Mouse (Mus musculus): Measurements from ENCODE around the gene Bag5. TPM values are rescaled to one million over a fixed set of nuclear protein-coding genes. Genes with fewer than 3 reads are reported as not detected.
A peak's percentile ranks its signal among the peaks of the same experiment; 100 is the strongest.

The Bag5 gene
- polyA plus RNA-seq, 1 experiment from 2014 or later = 52.6 TPM

- Histone ChIP-seq H3K27ac (no peak overlapping the region), H3K27me3 (ENCODE audit: low read depth, poor library complexity, severe bottlenecking) (peaks cover 51% of the 10 kb centered on the region), H3K36me3 (peaks cover 10% of the 10 kb centered on the region), H3K4me3 (no peak overlapping the region), H3K4me1 (peaks cover 43% of the 10 kb centered on the region), H3K9me3 (replicated peaks) (no peaks in the 10 kb centered on the region)
- DNase-seq (ENCODE audit: low spot score) = no peak
- 78% methylated on average over 6 of the region's 6 CpGs for WGBS
These were observed 37.1 kb downstream of the Bag5 start for GRCm38 (mm10) chr12:111675797-111676580.

GRCm38 (mm10) chr12:111674850-111675486, 38.1 kb downstream of the Bag5 start:
- Histone ChIP-seq H3K4me3 (no peak overlapping the region), H3K36me3 (0 out of 2 replicates have a peak, but pooled peaks cover under 1% of the 10 kb centered on the region), H3K9me3 (replicated peaks) (no peaks in the 10 kb centered on the region), H3K4me1 (peaks cover 54% of the 10 kb centered on the region), H3K27me3 (ENCODE audit: low read depth, poor library complexity, severe bottlenecking) (peaks cover 61% of the 10 kb centered on the region), H3K27ac (no peak overlapping the region)
- DNase-seq (ENCODE audit: low spot score) = no peak
- whole genome bisulfite sequencing = 78% methylated on average over 2 of the region's 2 CpGs

GRCm38 (mm10) chr12:111672581-111672980, 40.5 kb downstream of the Bag5 start:
- Histone ChIP-seq H3K27ac (peak overlapping the region; percentile 63), H3K4me3 (peak overlapping the region; percentile 58), H3K4me1 (peaks cover 55% of the 10 kb centered on the region), H3K27me3 (ENCODE audit: low read depth, poor library complexity, severe bottlenecking) (peaks cover 76% of the 10 kb centered on the region), H3K36me3 (no peaks in the 10 kb centered on the region), H3K9me3 (replicated peaks) (no peaks in the 10 kb centered on the region)
- 14% methylated on average over 12 of the region's 12 CpGs for WGBS
- no peak for DNase-seq (ENCODE audit: low spot score)

GRCm38 (mm10) chr12:111672176-111672575, 40.9 kb downstream of the Bag5 start, which contains the start of gene Ckb:
Ckb (minus strand) TSS chr12:111672338.
- H3K27me3 ChIP-seq (ENCODE audit: low read depth, poor library complexity, severe bottlenecking) = peaks cover 76% of the 10 kb centered on the region
- H3K9me3 ChIP-seq (replicated peaks) = no peaks in the 10 kb centered on the region
- DNase-seq (ENCODE audit: low spot score) = peak; percentile 80
- peak within 1 kb of the TSS; percentile 63 for H3K27ac ChIP-seq
- under 1% methylated on average over 31 of the region's 31 CpGs for WGBS
- H3K4me1 ChIP-seq = peaks cover 51% of the 10 kb centered on the region
- H3K36me3 ChIP-seq = no peaks in the 10 kb centered on the region
- peak within 1 kb of the TSS; percentile 58 for H3K4me3 ChIP-seq

GRCm38 (mm10) chr12:111671431-111671902, 41.6 kb downstream of the Bag5 start:
- peaks cover 48% of the 10 kb centered on the region for H3K4me1 ChIP-seq
- DNase-seq (ENCODE audit: low spot score) = peak; percentile 68
- H3K27ac ChIP-seq = peak overlapping the region; percentile 63; the same call in 1 of the 2 replicates
- H3K27me3 ChIP-seq (ENCODE audit: low read depth, poor library complexity, severe bottlenecking) = peaks cover 76% of the 10 kb centered on the region
- H3K36me3 ChIP-seq = no peaks in the 10 kb centered on the region
- H3K4me3 ChIP-seq = peak overlapping the region; percentile 58
- no peaks in the 10 kb centered on the region for H3K9me3 ChIP-seq (replicated peaks)
- under 1% methylated on average over 34 of the region's 34 CpGs for WGBS

GRCm38 (mm10) chr12:111670976-111671375, 42.1 kb downstream of the Bag5 start:
- DNase-seq (ENCODE audit: low spot score) = peak; percentile 60
- H3K9me3 ChIP-seq (replicated peaks) = no peaks in the 10 kb centered on the region
- WGBS = 1% methylated on average over 35 of the region's 35 CpGs
- no peaks in the 10 kb centered on the region for H3K36me3 ChIP-seq
- no peak overlapping the region for H3K27ac ChIP-seq
- H3K4me1 ChIP-seq = peaks cover 48% of the 10 kb centered on the region
- H3K4me3 ChIP-seq = peak overlapping the region; percentile 58
- peaks cover 74% of the 10 kb centered on the region for H3K27me3 ChIP-seq (ENCODE audit: low read depth, poor library complexity, severe bottlenecking)

GRCm38 (mm10) chr12:111670371-111670971, 42.6 kb downstream of the Bag5 start:
- Histone ChIP-seq H3K27me3 (ENCODE audit: low read depth, poor library complexity, severe bottlenecking) (peaks cover 69% of the 10 kb centered on the region), H3K36me3 (no peaks in the 10 kb centered on the region), H3K9me3 (replicated peaks) (no peaks in the 10 kb centered on the region), H3K4me1 (peaks cover 48% of the 10 kb centered on the region), H3K4me3 (peak overlapping the region; percentile 58), H3K27ac (no peak overlapping the region)
- WGBS = 2% methylated on average over 28 of the region's 29 CpGs
- DNase-seq (ENCODE audit: low spot score) = no peak

- Histone ChIP-seq H3K4me3 (peak overlapping the region; percentile 58), H3K27me3 (ENCODE audit: low read depth, poor library complexity, severe bottlenecking) (peaks cover 64% of the 10 kb centered on the region), H3K9me3 (replicated peaks) (no peaks in the 10 kb centered on the region), H3K36me3 (no peaks in the 10 kb centered on the region), H3K27ac (no peak overlapping the region), H3K4me1 (peaks cover 48% of the 10 kb centered on the region)
- DNase-seq (ENCODE audit: low spot score) = no peak
- 51% methylated on average over 8 of the region's 8 CpGs for WGBS
These were observed 43.1 kb downstream of the Bag5 start for GRCm38 (mm10) chr12:111669961-111670360.

- Histone ChIP-seq H3K27me3 (ENCODE audit: low read depth, poor library complexity, severe bottlenecking) (peaks cover 57% of the 10 kb centered on the region), H3K9me3 (replicated peaks) (no peaks in the 10 kb centered on the region), H3K27ac (peak overlapping the region; percentile 67), H3K4me3 (peak overlapping the region; percentile 42), H3K36me3 (0 out of 2 replicates have a peak, but pooled peaks cover 2% of the 10 kb centered on the region), H3K4me1 (peaks cover 51% of the 10 kb centered on the region)
- no peak for DNase-seq (ENCODE audit: low spot score)
- WGBS = 64% methylated on average over 23 of the region's 23 CpGs
These were observed 43.9 kb downstream of the Bag5 start for GRCm38 (mm10) chr12:111669000-111669788.

- no peaks in the 10 kb centered on the region for H3K9me3 ChIP-seq (replicated peaks)
- H3K4me1 ChIP-seq = peaks cover 58% of the 10 kb centered on the region
- peak overlapping the region; percentile 42 for H3K4me3 ChIP-seq
- H3K36me3 ChIP-seq = peaks cover 5% of the 10 kb centered on the region; the same call in 1 of the 2 replicates
- peak overlapping the region; percentile 67 for H3K27ac ChIP-seq
- DNase-seq (ENCODE audit: low spot score) = peak; percentile 96
- WGBS = under 1% methylated on average over 8 of the region's 8 CpGs
- peaks cover 50% of the 10 kb centered on the region for H3K27me3 ChIP-seq (ENCODE audit: low read depth, poor library complexity, severe bottlenecking)
These were observed 44.6 kb downstream of the Bag5 start for GRCm38 (mm10) chr12:111668457-111668912.

- Histone ChIP-seq H3K4me3 (no peak overlapping the region), H3K36me3 (peaks cover 6% of the 10 kb centered on the region; the same call in 1 of the 2 replicates), H3K9me3 (replicated peaks) (no peaks in the 10 kb centered on the region), H3K27ac (no peak overlapping the region), H3K4me1 (peaks cover 51% of the 10 kb centered on the region), H3K27me3 (ENCODE audit: low read depth, poor library complexity, severe bottlenecking) (peaks cover 40% of the 10 kb centered on the region)
- DNase-seq (ENCODE audit: low spot score) = no peak
- WGBS = 91% methylated on average over 5 of the region's 5 CpGs
These were observed 45.6 kb downstream of the Bag5 start for GRCm38 (mm10) chr12:111667421-111667820.

GRCm38 (mm10) chr12:111666380-111666779, 46.7 kb downstream of the Bag5 start:
- Histone ChIP-seq H3K27me3 (ENCODE audit: low read depth, poor library complexity, severe bottlenecking) (peaks cover 29% of the 10 kb centered on the region), H3K9me3 (replicated peaks) (no peaks in the 10 kb centered on the region), H3K36me3 (peaks cover 15% of the 10 kb centered on the region), H3K4me1 (peaks cover 40% of the 10 kb centered on the region), H3K4me3 (no peak overlapping the region), H3K27ac (no peak overlapping the region)
- WGBS = 78% methylated on average over 13 of the region's 13 CpGs
- DNase-seq (ENCODE audit: low spot score) = no peak
